Mouse (Mus musculus): ENCODE measurements at regions not wholly inside any gene's neighbourhood (a gene's known extent, or its start where the extent isn't known, plus 50 kb on each side); places are given as distances from the start of the nearest gene placed in this dataset.

DNA sequence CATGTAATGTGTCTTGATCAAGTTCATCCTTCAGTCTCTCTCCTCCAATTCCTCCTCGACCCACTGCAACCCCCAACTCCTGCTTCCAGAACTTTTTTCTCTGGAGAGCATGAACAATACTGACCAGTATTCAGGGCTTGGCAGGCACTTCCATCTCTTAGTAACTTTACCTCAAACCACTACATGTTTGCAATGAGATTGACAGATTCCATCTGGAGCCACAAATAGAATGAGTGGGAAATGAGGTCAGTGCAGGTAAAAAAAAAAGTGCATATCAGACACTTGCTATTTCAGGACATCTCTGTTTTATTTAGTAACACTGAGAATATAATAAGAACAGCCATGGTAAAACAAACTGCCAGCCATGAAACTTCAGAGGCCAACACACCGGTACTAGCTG is 94.5 kb upstream of the Ifne start:
- TF ChIP-seq CTCF (IDR thresholded peaks at IDR 0.05; ENCODE audit: borderline replicate concordance, insufficient read depth, low read length), result no peak
- no peak for TF ChIP-seq POLR2A (IDR thresholded peaks at IDR 0.05; ENCODE audit: low read depth, low read length)

Data from embryonic fibroblast, embryonic 13.5 days (primary cell).